Mouse (Mus musculus) testis, adult 2 months (tissue): ENCODE results near the gene Bicd2.

Experiments used
- CTCF ChIP-seq: fragments of 200-500 bp; IDR thresholded peaks from 2 replicates; pipeline ENCODE4 v1.5.1; 2012; ENCODE audit warnings: low read depth, mild to moderate bottlenecking, inconsistent platforms, low read length, moderate library complexity; ENCODE audit not compliant: control insufficient read depth, insufficient read depth, insufficient replicate concordance
- POLR2A ChIP-seq: fragments of 200-500 bp; IDR thresholded peaks from 2 replicates; pipeline ENCODE4 v1.6.1; 2012; ENCODE audit warnings: low read depth, mild to moderate bottlenecking, inconsistent platforms, low read length, moderate library complexity; ENCODE audit not compliant: control insufficient read depth

GRCm38 (mm10) chr13:49349836-49350505 lies 8.6 kb downstream of the Bicd2 start:
- TF ChIP-seq POLR2A (no peak), CTCF (no peak)
